Mouse (Mus musculus): ENCODE data around the gene Otud7b. TPM values are rescaled to one million over a fixed set of nuclear protein-coding genes. Genes with fewer than 3 reads are reported as not detected.
"Not testable (repeated sequence)": the region's sequence is repeated elsewhere in the genome, so short reads cannot be mapped to it uniquely, and the experiment has no call there.

The Otud7b gene
- total RNA-seq, 2 experiments from 2014 or later, result 54.6 to 58.3 TPM

- TF ChIP-seq CTCF (IDR thresholded peaks at IDR 0.05), result no peak
- no peak overlapping the region for H3K27ac ChIP-seq
- intact Hi-C loops (cut with DNase I), result no loop called here
- DNase-seq, result no peak
- no peak overlapping the region for H3K4me3 ChIP-seq
These were observed 74.6 kb downstream of the Otud7b start for GRCm38 (mm10) chr3:96178902-96179301.

DNA sequence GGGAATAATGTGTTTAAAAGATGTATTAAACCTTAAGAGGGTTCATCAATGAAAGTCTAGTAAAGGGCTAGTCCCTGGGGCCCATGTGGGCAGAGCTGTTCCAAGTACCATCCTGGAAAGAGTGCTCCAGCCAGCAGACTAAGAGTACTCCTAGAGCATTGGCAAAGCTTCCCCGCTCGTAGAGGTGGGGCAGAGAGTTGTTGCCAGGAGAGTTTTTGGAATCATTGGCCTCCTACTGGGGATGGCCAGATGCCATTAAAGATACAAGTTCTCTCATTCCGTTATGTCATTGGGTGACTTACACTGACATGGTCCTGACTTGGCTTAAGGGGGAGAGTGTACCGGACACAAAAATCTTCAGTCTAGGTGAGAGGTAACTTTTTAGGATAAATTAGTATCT lies 75.2 kb downstream of the Otud7b start:
- peak; percentile 66 for DNase-seq
- intact Hi-C loops (cut with DNase I), result no loop called here
- no peak overlapping the region; the same call in 1 of the 2 replicates for H3K27ac ChIP-seq

GRCm38 (mm10) chr3:96180727-96181477 lies 76.6 kb downstream of the Otud7b start, which contains the start of gene Sv2a:
Sv2a (plus strand) TSS chr3:96181151.
- intact Hi-C loops (cut with DNase I), result no loop called here
- H3K27ac ChIP-seq, result no peak within 1 kb of the TSS
- peak within 1 kb of the TSS; percentile 69 for H3K4me3 ChIP-seq
- no peak for TF ChIP-seq CTCF (IDR thresholded peaks at IDR 0.05)
- peak; percentile 50 for DNase-seq

More for the DNA sequence above, 75.2 kb downstream of the Otud7b start:
- no peak overlapping the region for H3K4me3 ChIP-seq
- TF ChIP-seq CTCF (IDR thresholded peaks at IDR 0.05), result no peak

DNA sequence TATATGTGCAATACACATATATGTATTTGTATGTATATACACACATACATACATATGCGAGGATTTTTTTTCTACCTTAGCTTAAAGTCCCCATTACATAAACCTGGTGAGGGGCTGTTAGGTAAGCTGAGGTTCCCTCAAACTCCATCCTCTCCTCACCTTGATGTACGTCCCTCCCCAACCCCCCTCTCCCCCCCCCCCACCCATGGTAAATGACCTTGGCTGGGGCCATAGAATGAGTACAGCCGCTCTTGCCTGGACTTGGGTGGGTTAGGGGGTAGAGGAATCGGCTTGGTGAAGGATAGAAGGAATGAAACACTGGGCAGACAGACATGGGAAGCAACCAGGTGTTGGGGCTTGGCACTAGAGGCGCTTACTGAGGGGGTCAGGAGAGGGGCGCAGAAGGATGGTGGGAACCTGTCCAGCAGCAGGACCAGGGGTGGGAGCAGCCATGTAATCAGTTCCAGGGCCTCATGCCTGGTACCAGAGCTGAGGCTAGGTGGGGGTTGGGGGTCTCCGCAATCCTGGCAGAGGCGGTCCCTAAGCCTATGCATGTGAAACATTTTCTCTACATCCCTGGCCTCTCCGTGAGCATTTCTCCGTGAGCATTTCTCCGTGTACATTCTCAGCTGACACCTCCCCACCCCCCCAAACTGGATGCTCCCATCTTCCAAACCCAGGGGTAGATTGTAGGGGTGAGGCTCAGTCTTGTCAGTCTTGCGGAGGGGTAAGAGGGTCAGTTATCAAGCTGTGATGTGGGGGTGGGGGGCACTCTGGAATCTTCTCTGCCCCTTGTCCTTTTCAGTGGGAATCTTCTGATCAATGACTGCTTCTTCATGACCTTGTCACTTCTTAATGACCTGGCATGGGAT lies 77.4 kb downstream of the Otud7b start:
- no peak for TF ChIP-seq CTCF (IDR thresholded peaks at IDR 0.05)
- peak overlapping the region; percentile 12; the same call in 1 of the 2 replicates for H3K27ac ChIP-seq
- H3K4me3 ChIP-seq, result peak overlapping the region; percentile 69
- intact Hi-C loops (cut with DNase I), result no loop called here
- DNase-seq, result no peak

GRCm38 (mm10) chr3:96182382-96182776 lies 78.1 kb downstream of the Otud7b start:
- intact Hi-C loops (cut with DNase I), result no loop called here
- Histone ChIP-seq H3K4me3 (no peak overlapping the region; the same call in 1 of the 2 replicates), H3K27ac (peak overlapping the region; percentile 51)
- no peak for DNase-seq
- no peak for TF ChIP-seq CTCF (IDR thresholded peaks at IDR 0.05)

DNA sequence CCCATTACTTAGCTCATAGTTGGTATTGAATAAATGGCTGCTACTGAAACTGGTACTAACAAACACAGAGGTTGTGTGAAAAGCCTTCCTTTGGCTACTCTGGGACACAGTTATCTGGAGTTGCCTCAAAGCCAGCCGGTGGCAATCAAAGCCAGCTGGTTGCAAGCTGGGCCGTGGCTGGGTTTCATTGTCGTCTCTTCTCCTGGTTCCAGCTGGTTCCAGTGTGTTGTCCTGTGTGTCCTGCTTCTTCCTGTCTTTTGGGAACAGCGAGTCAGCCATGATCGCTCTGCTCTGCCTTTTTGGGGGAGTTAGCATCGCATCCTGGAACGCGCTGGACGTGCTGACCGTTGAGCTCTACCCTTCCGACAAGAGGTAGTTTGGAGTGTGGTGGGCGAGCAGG lies 88.7 kb downstream of the Otud7b start:
- Histone ChIP-seq H3K27ac (no peak overlapping the region), H3K4me3 (no peak overlapping the region)
- TF ChIP-seq CTCF (IDR thresholded peaks at IDR 0.05), result no peak
- intact Hi-C loops (cut with DNase I), result no loop called here
- DNase-seq, result no peak

GRCm38 (mm10) chr3:96194966-96195365 lies 90.6 kb downstream of the Otud7b start:
- H3K4me3 ChIP-seq, result no peak overlapping the region
- no peak for TF ChIP-seq CTCF (IDR thresholded peaks at IDR 0.05)
- intact Hi-C loops (cut with DNase I), result no loop called here
- DNase-seq, result no peak
- no peak overlapping the region for H3K27ac ChIP-seq

GRCm38 (mm10) chr3:96195616-96196313 lies 91.4 kb downstream of the Otud7b start:
- TF ChIP-seq CTCF (IDR thresholded peaks at IDR 0.05), result no peak

GRCm38 (mm10) chr3:96196437-96197128 lies 92.3 kb downstream of the Otud7b start:
- intact Hi-C loops (cut with DNase I), result no loop called here
- DNase-seq, result no peak

More at GRCm38 (mm10) chr3:96195616-96196313, 91.4 kb downstream of the Otud7b start:
- Histone ChIP-seq H3K27ac (no peak overlapping the region), H3K4me3 (no peak overlapping the region)
- DNase-seq, result no peak
- intact Hi-C loops (cut with DNase I), result no loop called here

GRCm38 (mm10) chr3:96197129-96197749 lies 92.9 kb downstream of the Otud7b start:
- H3K4me3 ChIP-seq, result peak overlapping the region; percentile 94
- intact Hi-C loops (cut with DNase I), result no loop called here
- TF ChIP-seq CTCF (IDR thresholded peaks at IDR 0.05), result no peak
- peak overlapping the region; percentile 99 for H3K27ac ChIP-seq
- peak; percentile 92 for DNase-seq

More at GRCm38 (mm10) chr3:96196437-96197128, 92.3 kb downstream of the Otud7b start:
- TF ChIP-seq CTCF (IDR thresholded peaks at IDR 0.05), result no peak
- peak overlapping the region; percentile 94 for H3K4me3 ChIP-seq
- peak overlapping the region; percentile 99 for H3K27ac ChIP-seq

DNA sequence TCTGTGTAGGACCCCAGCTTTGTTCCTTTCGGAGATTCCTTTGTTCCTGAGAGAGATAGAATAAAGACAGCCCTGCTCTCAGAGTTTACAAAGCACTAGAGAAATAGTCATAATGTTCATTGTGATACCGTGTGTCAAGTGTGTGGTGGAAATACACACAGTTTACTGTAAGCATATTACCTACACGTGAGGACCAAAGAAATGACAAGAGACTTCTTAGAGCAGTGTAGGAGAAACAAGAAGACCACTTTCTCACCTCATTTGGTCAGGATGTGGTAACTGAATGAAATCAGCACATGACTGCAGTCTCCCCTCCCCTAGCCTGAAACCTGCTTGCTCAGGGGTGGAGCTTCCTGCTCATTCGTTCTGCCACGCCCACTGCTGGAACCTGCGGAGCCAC lies 93.9 kb downstream of the Otud7b start:
- Histone ChIP-seq H3K4me3 (peak overlapping the region; percentile 94), H3K27ac (peak overlapping the region; percentile 99)
- intact Hi-C loops (cut with DNase I), result no loop called here
- no peak for DNase-seq
- no peak for TF ChIP-seq CTCF (IDR thresholded peaks at IDR 0.05)

DNA sequence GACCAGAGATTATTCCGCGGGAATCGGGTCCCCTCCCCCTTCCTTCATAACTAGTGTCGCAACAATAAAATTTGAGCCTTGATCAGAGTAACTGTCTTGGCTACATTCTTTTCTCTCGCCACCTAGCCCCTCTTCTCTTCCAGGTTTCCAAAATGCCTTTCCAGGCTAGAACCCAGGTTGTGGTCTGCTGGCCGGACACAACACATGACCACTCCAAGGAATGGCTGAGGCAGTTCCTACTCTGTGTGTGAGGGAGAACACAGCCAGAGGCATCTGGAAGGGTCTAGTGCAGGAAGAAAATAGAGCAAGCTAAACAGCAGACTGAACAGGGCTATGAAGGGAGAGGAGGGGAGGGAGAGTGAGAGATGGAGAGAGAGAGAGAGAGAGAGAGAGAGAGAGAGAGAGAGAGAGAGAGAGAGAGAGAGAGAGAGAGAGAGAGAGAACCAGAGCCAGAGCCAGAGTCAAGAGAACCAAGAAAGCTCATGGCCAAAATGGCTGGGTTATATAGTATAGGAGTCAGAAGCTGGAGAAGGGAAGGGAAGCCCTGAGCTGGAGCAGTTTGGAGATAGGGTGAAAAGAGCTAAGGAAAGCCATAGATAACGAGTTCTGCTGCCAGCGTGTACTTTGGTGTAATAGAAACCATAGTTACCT lies 94.4 kb downstream of the Otud7b start:
- DNase-seq; intact Hi-C loops (cut with DNase I); H3K27ac ChIP-seq: not testable (repeated sequence)
- H3K4me3 ChIP-seq, result peak overlapping the region; percentile 94; the same call in 1 of the 2 replicates
